Mouse (Mus musculus): ENCODE measurements around the gene Adgrd1. TPM values are rescaled to one million over a fixed set of nuclear protein-coding genes. Genes with fewer than 3 reads are reported as not detected.

The Adgrd1 gene
- polyA plus RNA-seq (2016; fragmentation: Nextera tagmentation; extraction: Ambion mirVana) = 0.03 TPM in 1 of 2 replicates, not detected in the other

DNA sequence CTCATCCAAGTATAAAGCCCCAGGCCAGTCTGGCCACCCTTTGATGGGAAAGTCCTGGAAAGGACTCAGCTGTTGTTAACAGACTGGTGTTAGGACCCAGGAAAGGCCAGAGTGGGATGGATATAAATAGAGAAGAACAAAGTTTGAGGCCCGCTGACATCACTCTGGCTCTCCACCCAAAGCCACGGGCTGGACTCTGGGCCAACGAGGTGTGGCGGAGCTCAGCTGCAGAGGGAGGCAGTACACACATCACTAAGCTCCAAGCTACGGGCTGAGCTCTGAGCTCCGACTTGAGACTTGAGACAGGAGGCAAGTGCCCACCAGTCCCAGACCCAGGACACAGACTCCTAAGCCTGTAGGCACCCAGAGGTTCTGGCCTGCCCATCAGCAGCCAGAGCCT is at the start of gene Adgrd1:
Gene Adgrd1, plus strand, starts transcription at position 240 of the 400 bp plus-strand sequence.
- H3K9ac ChIP-seq = no peak within 1 kb of the TSS
- H3K36me3 ChIP-seq = no peaks in the 10 kb centered on the region
- no peaks in the 10 kb centered on the region for H3K27me3 ChIP-seq
- ATAC-seq (ENCODE audit: insufficient number of reproducible peaks, insufficient read depth, low FRiP score, low TSS enrichment) = no peak
- no peaks in the 10 kb centered on the region for H3K9me3 ChIP-seq
- 66% methylated on average over 6 of the region's 6 CpGs for WGBS
- no peak within 1 kb of the TSS for H3K4me3 ChIP-seq
- H3K27ac ChIP-seq = no peak within 1 kb of the TSS
- peaks cover 6% of the 10 kb centered on the region; the same call in 1 of the 2 replicates for H3K4me1 ChIP-seq
- H3K4me2 ChIP-seq (replicated peaks) = no peak within 1 kb of the TSS

DNA sequence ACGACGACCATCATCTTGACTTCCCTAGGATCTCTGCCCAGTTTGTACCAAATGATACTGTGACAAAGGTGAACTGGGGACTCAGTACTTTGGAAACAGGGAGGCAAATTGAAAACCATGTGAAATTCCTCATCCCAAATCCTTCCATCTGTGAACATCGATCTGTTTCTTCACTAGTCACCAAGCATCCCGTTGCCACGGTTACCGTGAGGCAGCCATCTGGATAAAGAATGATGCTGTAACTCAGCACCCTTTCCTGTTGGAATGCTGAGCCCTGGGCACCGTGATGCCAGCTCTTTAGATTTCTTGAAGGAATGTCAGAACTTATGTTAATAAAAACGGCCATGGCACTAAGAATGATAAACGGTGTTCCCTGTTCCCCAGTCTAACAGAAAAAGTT is 47.2 kb upstream of the Adgrd1 start:
- no peak for ATAC-seq (ENCODE audit: insufficient number of reproducible peaks, insufficient read depth, low FRiP score, low TSS enrichment)

DNA sequence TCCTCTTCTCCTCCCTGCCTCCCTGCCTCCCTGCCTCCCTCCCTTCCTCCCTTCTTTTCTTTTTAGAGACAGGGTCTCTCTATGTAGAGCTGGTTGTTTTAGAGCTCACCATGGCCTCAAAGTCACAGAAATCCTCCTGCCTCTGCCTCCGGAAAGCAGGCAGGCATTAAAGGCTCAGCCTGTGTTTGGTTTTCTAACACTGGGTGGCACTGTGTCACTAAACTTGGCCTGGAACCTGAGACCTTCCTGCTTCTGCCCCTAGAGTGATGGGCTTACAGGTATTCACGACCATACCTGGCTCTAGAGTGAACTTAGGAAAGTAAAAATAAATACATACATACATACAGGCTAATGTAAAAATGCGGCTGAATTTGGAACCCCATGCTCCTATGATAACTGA is 44.6 kb upstream of the Adgrd1 start:
- no peak for ATAC-seq (ENCODE audit: insufficient number of reproducible peaks, insufficient read depth, low FRiP score, low TSS enrichment)
- no peak overlapping the region for H3K9ac ChIP-seq
- H3K4me2 ChIP-seq (replicated peaks) = no peak overlapping the region
- no peaks in the 10 kb centered on the region for H3K27me3 ChIP-seq
- no peak overlapping the region for H3K4me3 ChIP-seq
- no peaks in the 10 kb centered on the region for H3K9me3 ChIP-seq
- no peaks in the 10 kb centered on the region for H3K4me1 ChIP-seq
- no peaks in the 10 kb centered on the region for H3K36me3 ChIP-seq
- WGBS = 82% methylated on average over 3 of the region's 3 CpGs
- H3K27ac ChIP-seq = no peak overlapping the region

More for the DNA sequence above, 47.2 kb upstream of the Adgrd1 start:
- H3K27ac ChIP-seq = no peak overlapping the region
- WGBS = 77% methylated on average over 9 of the region's 9 CpGs
- no peak overlapping the region for H3K4me2 ChIP-seq (replicated peaks)
- H3K4me1 ChIP-seq = no peaks in the 10 kb centered on the region
- no peak overlapping the region for H3K9ac ChIP-seq
- H3K36me3 ChIP-seq = no peaks in the 10 kb centered on the region
- no peaks in the 10 kb centered on the region for H3K27me3 ChIP-seq
- H3K9me3 ChIP-seq = no peaks in the 10 kb centered on the region
- no peak overlapping the region for H3K4me3 ChIP-seq

DNA sequence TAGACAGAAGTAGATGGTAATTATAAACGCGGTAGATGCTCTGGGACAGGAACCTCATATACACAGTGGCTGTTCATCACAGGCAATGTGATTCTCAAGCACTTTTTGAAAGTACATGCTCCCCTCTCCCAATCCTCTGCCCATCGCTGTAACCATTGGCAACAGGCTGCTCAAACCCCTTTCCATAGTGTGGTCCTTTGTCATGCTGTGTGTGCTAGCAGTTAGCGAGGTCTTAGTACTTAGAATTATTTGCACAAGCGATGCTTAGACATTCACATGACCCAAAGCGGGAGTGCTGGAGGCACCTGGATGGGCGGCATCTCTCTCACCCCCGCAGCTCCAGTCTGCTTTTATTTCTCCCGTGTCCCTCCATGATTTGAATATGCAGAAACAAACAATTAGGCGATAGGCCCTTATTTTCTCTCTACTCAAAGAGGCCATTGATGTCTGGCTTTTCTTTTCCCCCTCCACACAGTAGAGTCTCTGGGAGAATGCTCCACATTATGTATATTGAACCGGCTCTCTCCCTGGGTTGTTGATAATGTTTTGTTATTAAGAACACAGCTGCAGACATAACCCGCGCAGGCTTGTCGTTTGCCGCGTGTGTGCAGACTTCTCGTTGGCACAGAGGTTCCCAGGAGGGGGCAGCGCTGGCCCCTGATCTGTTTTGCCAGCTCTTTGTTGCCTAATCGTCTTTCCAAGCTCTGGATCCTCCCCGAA is 43.8 kb upstream of the Adgrd1 start:
- Histone ChIP-seq H3K4me3 (no peak overlapping the region), H3K27ac (no peak overlapping the region), H3K27me3 (no peaks in the 10 kb centered on the region), H3K9ac (no peak overlapping the region), H3K4me1 (no peaks in the 10 kb centered on the region), H3K4me2 (replicated peaks) (no peak overlapping the region), H3K36me3 (no peaks in the 10 kb centered on the region), H3K9me3 (no peaks in the 10 kb centered on the region)
- no peak for ATAC-seq (ENCODE audit: insufficient number of reproducible peaks, insufficient read depth, low FRiP score, low TSS enrichment)
- 29% methylated on average over 20 of the region's 20 CpGs for WGBS

DNA sequence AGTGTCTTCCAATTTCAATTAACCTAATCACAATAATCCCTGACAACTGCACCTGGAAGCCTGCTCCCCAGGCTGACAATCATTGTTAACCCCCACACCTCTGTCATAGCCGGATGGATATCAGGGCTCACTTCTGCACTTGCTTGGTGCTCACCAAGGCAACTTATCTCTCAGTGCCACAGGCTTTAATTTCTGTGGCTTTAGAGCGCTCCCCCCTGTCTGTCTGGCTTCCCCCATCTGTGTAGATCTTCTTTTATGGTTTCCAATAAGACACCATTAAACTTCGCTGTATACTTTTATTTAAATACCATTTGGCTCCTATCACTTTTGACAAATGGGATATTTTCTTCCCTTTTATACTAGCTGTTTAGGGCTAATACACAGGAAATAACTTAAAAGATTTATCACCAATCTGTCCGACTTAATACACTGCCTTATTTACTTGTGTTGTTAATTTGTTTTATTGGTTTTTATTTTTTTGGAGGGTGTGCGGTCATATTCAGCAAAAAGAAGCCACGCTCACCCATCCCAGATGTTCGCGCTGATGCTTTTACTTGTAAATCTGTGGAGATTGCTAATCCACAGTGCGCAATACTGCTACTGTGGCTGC is 41.8 kb upstream of the Adgrd1 start:
- H3K9ac ChIP-seq = no peak overlapping the region
- WGBS = 83% methylated on average over 9 of the region's 9 CpGs
- ATAC-seq (ENCODE audit: insufficient number of reproducible peaks, insufficient read depth, low FRiP score, low TSS enrichment) = no peak
- H3K4me1 ChIP-seq = no peaks in the 10 kb centered on the region
- no peaks in the 10 kb centered on the region for H3K36me3 ChIP-seq
- H3K4me3 ChIP-seq = no peak overlapping the region
- no peaks in the 10 kb centered on the region for H3K27me3 ChIP-seq
- H3K4me2 ChIP-seq (replicated peaks) = no peak overlapping the region
- no peak overlapping the region for H3K27ac ChIP-seq
- no peaks in the 10 kb centered on the region for H3K9me3 ChIP-seq

DNA sequence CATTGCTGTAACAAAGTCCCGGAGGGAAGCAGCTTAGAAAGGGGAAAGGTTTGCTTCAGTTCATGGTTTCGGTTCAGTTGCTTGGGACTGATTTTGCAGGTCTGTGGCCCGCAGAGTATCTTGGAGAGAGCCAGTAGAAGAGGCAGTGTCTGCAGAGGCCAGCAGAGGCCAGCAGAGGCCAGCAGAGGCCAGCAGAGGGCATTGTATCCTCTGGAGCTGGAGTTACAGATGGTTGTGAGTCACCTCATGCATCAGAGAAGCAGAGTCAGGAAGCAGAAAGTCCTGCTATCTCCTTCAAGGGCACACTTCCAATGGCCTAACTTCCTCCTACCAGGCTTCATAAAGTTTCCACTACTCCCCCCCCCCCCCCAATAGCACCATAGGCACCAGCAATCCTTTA is 37.4 kb upstream of the Adgrd1 start:
- H3K36me3 ChIP-seq = no peaks in the 10 kb centered on the region
- no peak overlapping the region for H3K27ac ChIP-seq
- WGBS = 87% methylated on average over 3 of the region's 3 CpGs
- H3K9me3 ChIP-seq = no peaks in the 10 kb centered on the region
- no peak for ATAC-seq (ENCODE audit: insufficient number of reproducible peaks, insufficient read depth, low FRiP score, low TSS enrichment)
- H3K9ac ChIP-seq = no peak overlapping the region
- H3K4me1 ChIP-seq = peaks cover 3% of the 10 kb centered on the region; the same call in 1 of the 2 replicates
- no peak overlapping the region for H3K4me2 ChIP-seq (replicated peaks)
- H3K27me3 ChIP-seq = no peaks in the 10 kb centered on the region
- H3K4me3 ChIP-seq = no peak overlapping the region

DNA sequence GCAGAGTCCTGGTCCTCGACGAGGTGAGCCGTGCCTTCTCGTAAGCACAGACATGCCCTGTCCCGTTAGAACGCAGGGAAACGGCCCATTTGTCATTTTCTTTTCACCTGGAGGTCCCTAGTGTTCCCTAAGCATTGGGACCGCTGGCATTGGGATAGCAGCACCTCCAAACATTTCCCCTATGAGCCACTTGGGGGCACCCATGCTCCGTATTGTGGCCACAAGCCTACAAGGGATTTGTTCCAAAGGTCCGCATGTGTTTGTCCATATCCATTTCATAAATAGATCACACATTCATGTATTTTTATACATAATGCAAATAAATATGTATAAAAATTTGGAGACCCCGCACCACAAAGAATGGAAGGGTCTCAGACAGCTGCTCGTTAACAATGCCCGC is 35.0 kb upstream of the Adgrd1 start:
- Histone ChIP-seq H3K4me1 (peaks cover 3% of the 10 kb centered on the region; the same call in 1 of the 2 replicates), H3K27ac (no peak overlapping the region), H3K27me3 (no peaks in the 10 kb centered on the region), H3K4me3 (no peak overlapping the region), H3K9ac (no peak overlapping the region), H3K9me3 (no peaks in the 10 kb centered on the region), H3K4me2 (replicated peaks) (no peak overlapping the region), H3K36me3 (no peaks in the 10 kb centered on the region)
- 22% methylated on average over 13 of the region's 13 CpGs for WGBS
- no peak for ATAC-seq (ENCODE audit: insufficient number of reproducible peaks, insufficient read depth, low FRiP score, low TSS enrichment)

DNA sequence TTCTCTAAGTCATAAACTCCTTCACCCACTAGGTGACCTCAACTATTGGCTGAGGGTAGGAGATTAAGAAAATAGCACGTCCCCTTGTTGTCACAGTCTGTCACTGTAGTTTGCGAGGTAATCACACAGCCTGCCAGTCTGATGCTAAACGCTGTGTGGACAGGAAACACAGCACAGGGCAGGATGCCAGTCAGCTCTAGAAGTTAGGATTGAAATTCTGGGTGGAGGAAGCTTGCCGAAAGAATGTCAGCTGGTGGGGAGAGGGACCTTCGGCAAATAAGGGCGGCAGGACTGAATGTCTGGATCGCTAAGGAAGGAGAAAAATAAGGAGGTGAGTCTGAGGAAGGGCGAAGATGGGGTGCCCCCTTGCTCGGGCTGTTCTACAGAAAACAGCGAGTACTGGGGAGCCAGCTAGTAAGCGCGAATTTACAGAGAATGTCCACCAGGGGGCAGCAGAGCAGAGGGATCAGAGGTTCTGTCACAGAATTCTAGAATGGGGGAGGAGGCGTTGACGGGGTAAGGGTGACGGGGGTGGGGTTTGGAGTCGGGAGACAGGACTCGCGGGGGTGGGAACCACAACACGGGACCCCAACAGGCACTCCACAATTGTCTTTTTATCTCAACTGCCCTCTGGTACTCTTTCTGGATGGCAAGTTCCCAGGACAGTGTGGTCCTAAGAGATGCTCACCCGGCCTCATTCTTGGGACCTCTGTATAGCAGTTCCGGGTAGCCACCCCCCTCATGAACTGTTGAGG is 33.3 kb upstream of the Adgrd1 start:
- peaks cover 3% of the 10 kb centered on the region; the same call in 1 of the 2 replicates for H3K4me1 ChIP-seq
- H3K27me3 ChIP-seq = no peaks in the 10 kb centered on the region
- H3K4me2 ChIP-seq (replicated peaks) = peak overlapping the region; percentile 44
- ATAC-seq (ENCODE audit: insufficient number of reproducible peaks, insufficient read depth, low FRiP score, low TSS enrichment) = no peak
- H3K36me3 ChIP-seq = no peaks in the 10 kb centered on the region
- H3K27ac ChIP-seq = no peak overlapping the region
- H3K4me3 ChIP-seq = 0 out of 2 replicates have a peak overlapping the region, but pooled peaks have one; percentile 6
- H3K9me3 ChIP-seq = no peaks in the 10 kb centered on the region
- WGBS = 14% methylated on average over 21 of the region's 21 CpGs
- no peak overlapping the region for H3K9ac ChIP-seq

DNA sequence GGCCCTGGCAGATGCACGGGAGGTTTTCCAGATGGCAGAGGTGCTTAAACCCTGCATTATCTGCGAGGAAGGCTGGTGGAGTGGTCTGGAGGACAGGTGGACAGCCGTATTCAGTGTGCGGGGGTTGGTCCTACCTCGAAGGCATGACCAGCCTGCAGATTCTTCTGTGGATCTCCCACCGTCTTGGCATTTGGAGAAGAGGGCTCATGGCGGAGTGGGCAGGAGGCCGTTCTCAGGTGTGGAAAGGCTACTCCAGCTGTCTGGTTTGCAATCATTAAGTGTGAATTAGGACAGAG is 32.8 kb upstream of the Adgrd1 start:
- 51% methylated on average over 8 of the region's 8 CpGs for WGBS
- ATAC-seq (ENCODE audit: insufficient number of reproducible peaks, insufficient read depth, low FRiP score, low TSS enrichment) = no peak

DNA sequence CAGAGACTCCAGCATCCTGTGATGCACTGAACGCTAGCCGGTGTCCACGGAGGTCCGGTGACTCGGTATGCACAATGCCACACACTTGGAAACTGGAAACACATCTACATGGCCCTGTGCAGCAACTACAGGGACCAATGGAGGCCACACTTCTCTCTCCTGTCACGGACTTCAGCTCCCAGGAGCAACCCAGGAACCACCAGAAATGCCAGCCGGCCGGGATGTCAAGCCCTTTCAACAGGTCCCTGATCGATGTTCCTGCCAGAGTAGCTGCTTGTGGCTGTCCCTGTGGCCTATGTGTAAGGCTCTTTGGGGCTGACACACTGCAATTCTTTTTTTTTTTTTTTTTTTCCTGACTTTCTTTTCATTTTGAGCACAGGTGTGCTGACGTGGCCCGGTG is 32.4 kb upstream of the Adgrd1 start:
- no peak for ATAC-seq (ENCODE audit: insufficient number of reproducible peaks, insufficient read depth, low FRiP score, low TSS enrichment)
- no peak overlapping the region for H3K4me3 ChIP-seq

More for the DNA sequence above, 32.8 kb upstream of the Adgrd1 start:
- Histone ChIP-seq H3K9ac (no peak overlapping the region), H3K4me3 (no peak overlapping the region), H3K4me2 (replicated peaks) (peak overlapping the region; percentile 44), H3K27ac (no peak overlapping the region), H3K9me3 (no peaks in the 10 kb centered on the region), H3K36me3 (no peaks in the 10 kb centered on the region), H3K27me3 (no peaks in the 10 kb centered on the region), H3K4me1 (peaks cover 3% of the 10 kb centered on the region; the same call in 1 of the 2 replicates)

DNA sequence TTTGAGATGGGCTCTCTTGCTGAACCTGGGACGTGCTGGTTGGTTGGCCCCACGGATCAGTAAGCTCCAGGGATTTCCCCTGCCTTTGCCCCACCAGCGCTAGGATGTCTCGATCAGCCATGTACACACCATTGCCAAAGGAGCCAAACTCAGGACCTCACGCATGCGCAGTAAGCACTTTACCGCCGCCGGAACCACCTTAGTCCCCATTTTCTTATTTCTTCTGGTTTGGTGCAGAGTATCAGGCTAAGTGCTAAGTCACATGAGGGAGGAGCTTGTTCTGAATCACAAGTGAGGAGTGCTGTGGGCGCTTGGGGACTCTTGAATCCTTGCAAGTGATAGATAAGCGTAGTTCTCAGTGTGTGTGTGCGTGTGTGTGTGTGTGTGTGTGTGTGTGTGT is 31.2 kb upstream of the Adgrd1 start:
- H3K27ac ChIP-seq = no peak overlapping the region
- WGBS = 79% methylated on average over 12 of the region's 12 CpGs

More for the DNA sequence above, 32.4 kb upstream of the Adgrd1 start:
- Histone ChIP-seq H3K4me2 (replicated peaks) (no peak overlapping the region), H3K36me3 (no peaks in the 10 kb centered on the region), H3K9ac (no peak overlapping the region), H3K27ac (no peak overlapping the region), H3K4me1 (peaks cover 3% of the 10 kb centered on the region; the same call in 1 of the 2 replicates), H3K9me3 (no peaks in the 10 kb centered on the region), H3K27me3 (no peaks in the 10 kb centered on the region)
- 75% methylated on average over 11 of the region's 11 CpGs for WGBS

DNA sequence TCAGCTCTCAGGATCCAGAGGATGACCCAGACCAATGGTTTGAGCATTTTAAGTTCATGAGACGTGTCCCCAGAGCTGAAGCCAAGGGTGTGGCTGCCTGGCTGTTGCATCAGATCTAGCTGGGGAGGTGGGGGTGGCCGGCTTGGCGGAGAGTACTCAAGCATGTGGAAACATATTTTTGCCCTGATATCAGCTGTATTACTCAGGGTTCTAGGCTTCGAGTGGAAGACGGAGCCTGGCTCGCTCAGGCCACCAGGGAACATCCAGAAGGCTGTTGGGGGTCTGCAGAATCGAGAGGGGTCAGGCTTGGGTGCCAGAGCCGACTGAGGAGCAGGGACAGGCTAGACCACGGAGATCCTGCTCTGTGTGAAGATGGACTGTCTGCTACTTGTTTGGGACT is 30.6 kb upstream of the Adgrd1 start:
- Histone ChIP-seq H3K4me2 (replicated peaks) (no peak overlapping the region), H3K36me3 (no peaks in the 10 kb centered on the region), H3K27ac (no peak overlapping the region), H3K9me3 (no peaks in the 10 kb centered on the region), H3K4me1 (peaks cover 3% of the 10 kb centered on the region; the same call in 1 of the 2 replicates), H3K27me3 (no peaks in the 10 kb centered on the region), H3K4me3 (no peak overlapping the region), H3K9ac (no peak overlapping the region)
- 75% methylated on average over 9 of the region's 9 CpGs for WGBS
- no peak for ATAC-seq (ENCODE audit: insufficient number of reproducible peaks, insufficient read depth, low FRiP score, low TSS enrichment)

More for the DNA sequence above, 31.2 kb upstream of the Adgrd1 start:
- H3K27me3 ChIP-seq = no peaks in the 10 kb centered on the region
- H3K4me3 ChIP-seq = no peak overlapping the region
- no peaks in the 10 kb centered on the region for H3K36me3 ChIP-seq
- no peak overlapping the region for H3K4me2 ChIP-seq (replicated peaks)
- no peak for ATAC-seq (ENCODE audit: insufficient number of reproducible peaks, insufficient read depth, low FRiP score, low TSS enrichment)
- no peak overlapping the region for H3K9ac ChIP-seq
- peaks cover 3% of the 10 kb centered on the region; the same call in 1 of the 2 replicates for H3K4me1 ChIP-seq
- H3K9me3 ChIP-seq = no peaks in the 10 kb centered on the region

Data from embryonic facial prominence, embryonic 12.5 days (tissue).